18 mouse cellular contexts compared by ENCODE assay signal in genomic region chr7:37809908-37810307, GRCm38 (mm10). TPM values are rescaled to one million over a fixed set of nuclear protein-coding genes. Genes with fewer than 3 reads are reported as not detected.
"Had no signal": no experiment of that assay in that cellular context is flagged by ENCODE, and none has a peak within 500 bp of the region (broad histone marks: within the 10 kb centered on the region; RNA-seq: fewer than 3 reads in every experiment).

No protein-coding gene starts in this region.

- H3K9ac ChIP-seq: limb, embryonic 12.5 days; limb, embryonic 15.5 days; liver, embryonic 14.5 days; liver, postnatal 0 days; lung, embryonic 14.5 days; midbrain, embryonic 12.5 days; midbrain, embryonic 15.5 days; neural tube, embryonic 12.5 days; neural tube, embryonic 15.5 days had no signal

- H3K4me3 ChIP-seq: limb, embryonic 12.5 days; limb, embryonic 15.5 days; midbrain, embryonic 12.5 days; midbrain, embryonic 15.5 days; neural tube, embryonic 12.5 days; neural tube, embryonic 15.5 days had no signal

- H3K4me1 ChIP-seq: midbrain, embryonic 12.5 days; midbrain, embryonic 15.5 days; neural tube, embryonic 12.5 days; neural tube, embryonic 15.5 days had no signal

- DNase-seq: kidney, adult 2 months; kidney, postnatal 25 days; left cerebral cortex, postnatal 4 days; liver, postnatal 0 days; lung, embryonic 14.5 days; thymus, postnatal 25 days had no signal

- H3K4me2 ChIP-seq: limb, embryonic 12.5 days; limb, embryonic 15.5 days; liver, embryonic 11.5 days; lung, embryonic 14.5 days; midbrain, embryonic 12.5 days; midbrain, embryonic 15.5 days; neural tube, embryonic 12.5 days; neural tube, embryonic 15.5 days had no signal

- H3K27me3 ChIP-seq: limb, embryonic 12.5 days; midbrain, embryonic 12.5 days; midbrain, embryonic 15.5 days; neural tube, embryonic 12.5 days; neural tube, embryonic 15.5 days had no signal

- H3K27ac ChIP-seq: kidney, postnatal 0 days; limb, embryonic 12.5 days; limb, embryonic 15.5 days; liver, embryonic 14.5 days; macrophage; midbrain, embryonic 12.5 days; midbrain, embryonic 15.5 days; neural tube, embryonic 12.5 days; neural tube, embryonic 15.5 days had no signal

- H3K9me3 ChIP-seq: limb, embryonic 12.5 days; limb, embryonic 15.5 days; midbrain, embryonic 12.5 days; midbrain, embryonic 15.5 days; neural tube, embryonic 12.5 days; neural tube, embryonic 15.5 days had no signal

- H3K36me3 ChIP-seq: limb, embryonic 12.5 days; limb, embryonic 15.5 days; midbrain, embryonic 12.5 days; midbrain, embryonic 15.5 days; neural tube, embryonic 12.5 days; neural tube, embryonic 15.5 days had no signal

- ATAC-seq: intestine, postnatal 0 days; liver, postnatal 0 days; lung, postnatal 0 days; midbrain, embryonic 15.5 days had no signal

RNA-seq across cellular contexts. Expression of gene Zfp536, which starts 36.5 kb away (rescaled TPM):
- polyA plus RNA-seq: liver, embryonic 14.5 days; liver, postnatal 0 days; macrophage had no signal
